Mouse (Mus musculus) T-helper 1 cell (primary cell): ENCODE results near the gene Ctdsp1.

Experiments
- in situ Hi-C: fragments of 300-600 bp; cut with MboI, MseI; formaldehyde crosslinking; loops from one replicate; pipeline ENCODE4 v1.15.1; 2025; ENCODE audit warnings: high pct_unique_total_duplicates

Gene Ctdsp1

GRCm38 (mm10) chr1:74376396-74376795 is 14.9 kb upstream of the Ctdsp1 start:
- in situ Hi-C loops, result no loop called here

- in situ Hi-C loops, result no loop called here
These were observed 12.2 kb upstream of the Ctdsp1 start for GRCm38 (mm10) chr1:74379058-74379504.

GRCm38 (mm10) chr1:74380484-74380883 is 10.8 kb upstream of the Ctdsp1 start:
- in situ Hi-C loops, result loop anchor here (5.0 kb wide), 1 partner anchor 83 kb away; no protein-coding TSS in a partner anchor

- in situ Hi-C loops, result loop anchor here (5.0 kb wide), 1 partner anchor 84 kb away; no protein-coding TSS in a partner anchor
These were observed 9.7 kb upstream of the Ctdsp1 start for GRCm38 (mm10) chr1:74381588-74382021.

- in situ Hi-C loops, result loop anchor here (5.0 kb wide), 1 partner anchor 86 kb away; no protein-coding TSS in a partner anchor
These were observed 7.9 kb upstream of the Ctdsp1 start for GRCm38 (mm10) chr1:74383385-74383784.

- in situ Hi-C loops, result loop anchor here (5.0 kb wide), 1 partner anchor 87 kb away; no protein-coding TSS in a partner anchor
These were observed 6.8 kb upstream of the Ctdsp1 start for GRCm38 (mm10) chr1:74384525-74384924.

- in situ Hi-C loops, result no loop called here
These were observed 6.2 kb upstream of the Ctdsp1 start for GRCm38 (mm10) chr1:74385064-74385463.

GRCm38 (mm10) chr1:74385531-74385930 is 5.8 kb upstream of the Ctdsp1 start:
- in situ Hi-C loops, result no loop called here

- in situ Hi-C loops, result no loop called here
These were observed 5.0 kb upstream of the Ctdsp1 start for GRCm38 (mm10) chr1:74386363-74386713.

- in situ Hi-C loops, result no loop called here
These were observed 4.5 kb upstream of the Ctdsp1 start for GRCm38 (mm10) chr1:74386714-74387385.

GRCm38 (mm10) chr1:74387386-74387988 is 3.8 kb upstream of the Ctdsp1 start:
- in situ Hi-C loops, result no loop called here

GRCm38 (mm10) chr1:74388398-74388920 is 2.9 kb upstream of the Ctdsp1 start:
- in situ Hi-C loops, result no loop called here

- in situ Hi-C loops, result loop anchor here (10.0 kb wide), 1 partner anchor 735 kb away; the partner anchor contains the start of gene Nhej1
These were observed 1.4 kb upstream of the Ctdsp1 start for GRCm38 (mm10) chr1:74389831-74390286.

GRCm38 (mm10) chr1:74390287-74390906 is 912 bp upstream of the Ctdsp1 start:
- in situ Hi-C loops, result loop anchor here (10.0 kb wide), 1 partner anchor 734 kb away; the partner anchor contains the start of gene Nhej1

GRCm38 (mm10) chr1:74391844-74392441 is 634 bp downstream of the Ctdsp1 start:
- in situ Hi-C loops, result loop anchor here (10.0 kb wide), 1 partner anchor 733 kb away; the partner anchor contains the start of gene Nhej1

GRCm38 (mm10) chr1:74392446-74392994 is 1.2 kb downstream of the Ctdsp1 start:
- in situ Hi-C loops, result loop anchor here (10.0 kb wide), 1 partner anchor 732 kb away; the partner anchor contains the start of gene Nhej1

GRCm38 (mm10) chr1:74393010-74393409 is 1.7 kb downstream of the Ctdsp1 start:
- in situ Hi-C loops, result loop anchor here (10.0 kb wide), 1 partner anchor 732 kb away; the partner anchor contains the start of gene Nhej1

- in situ Hi-C loops, result loop anchor here (10.0 kb wide), 1 partner anchor 731 kb away; the partner anchor contains the start of gene Nhej1
These were observed 2.4 kb downstream of the Ctdsp1 start for GRCm38 (mm10) chr1:74393697-74394096.

GRCm38 (mm10) chr1:74394311-74394710 is 3.0 kb downstream of the Ctdsp1 start:
- in situ Hi-C loops, result loop anchor here (10.0 kb wide), 1 partner anchor 730 kb away; the partner anchor contains the start of gene Nhej1

- in situ Hi-C loops, result loop anchor here (5.0 to 10.0 kb wide), 2 partner anchors 52 to 730 kb away; partner anchors contain the start of gene Nhej1
These were observed 3.5 kb downstream of the Ctdsp1 start for GRCm38 (mm10) chr1:74394858-74395257.

- in situ Hi-C loops, result loop anchor here (5.0 to 10.0 kb wide), 2 partner anchors 52 to 730 kb away; partner anchors contain the start of gene Nhej1
These were observed 4.0 kb downstream of the Ctdsp1 start for GRCm38 (mm10) chr1:74395290-74395689.
